Mouse (Mus musculus) 416B (cell line): ENCODE measurements at regions not wholly inside any gene's neighbourhood (a gene's known extent, or its start where the extent isn't known, plus 50 kb on each side); places are given as distances from the start of the nearest gene placed in this dataset.
"Not testable (repeated sequence)": the region's sequence is repeated elsewhere in the genome, so short reads cannot be mapped to it uniquely, and the experiment has no call there.

ENCODE experiments used
- DNase-seq: peaks from one replicate; pipeline ENCODE4 v3.0.0; 2011; ENCODE audit warnings: low read depth

DNA sequence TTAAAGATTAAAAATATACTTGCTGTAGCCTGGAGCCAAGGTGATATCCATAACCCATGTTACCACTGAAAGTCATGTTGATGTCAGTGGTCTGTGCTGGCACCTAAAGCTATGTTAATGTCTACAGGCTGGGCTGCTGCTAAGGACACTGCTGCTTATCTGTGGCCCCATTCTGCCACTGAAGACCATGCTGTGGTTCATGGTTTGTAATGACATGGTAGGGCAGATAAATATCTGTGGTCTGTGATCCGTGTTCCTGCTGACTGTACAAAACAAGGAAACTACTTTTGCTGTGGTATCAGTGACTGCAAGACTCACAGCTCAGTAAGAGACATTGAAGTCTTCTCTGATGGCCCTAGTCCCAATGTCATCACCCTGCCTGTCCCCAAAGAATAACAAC lies 245.7 kb downstream of the Slco4c1 start:
- DNase-seq = peak; percentile 44

DNA sequence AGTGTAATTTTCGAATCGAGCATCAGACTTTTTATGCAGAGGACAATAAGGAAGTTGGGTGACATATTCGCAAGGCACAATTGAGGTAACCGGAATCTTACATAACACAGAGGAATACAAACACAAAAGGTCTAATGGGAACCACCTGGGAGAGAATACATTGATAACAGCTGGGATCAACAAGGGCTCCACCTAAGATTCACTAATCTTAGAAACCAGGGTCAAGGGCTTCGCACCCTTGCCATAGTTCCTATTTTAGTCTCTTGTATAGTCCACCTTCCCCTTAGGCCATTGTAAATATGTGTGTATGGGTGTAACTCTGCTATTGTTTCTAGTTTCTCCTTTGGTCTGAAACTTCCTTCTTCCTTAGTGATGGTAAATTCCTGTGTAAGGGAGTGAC lies 246.6 kb downstream of the Slco4c1 start:
- not testable (repeated sequence) for DNase-seq

DNA sequence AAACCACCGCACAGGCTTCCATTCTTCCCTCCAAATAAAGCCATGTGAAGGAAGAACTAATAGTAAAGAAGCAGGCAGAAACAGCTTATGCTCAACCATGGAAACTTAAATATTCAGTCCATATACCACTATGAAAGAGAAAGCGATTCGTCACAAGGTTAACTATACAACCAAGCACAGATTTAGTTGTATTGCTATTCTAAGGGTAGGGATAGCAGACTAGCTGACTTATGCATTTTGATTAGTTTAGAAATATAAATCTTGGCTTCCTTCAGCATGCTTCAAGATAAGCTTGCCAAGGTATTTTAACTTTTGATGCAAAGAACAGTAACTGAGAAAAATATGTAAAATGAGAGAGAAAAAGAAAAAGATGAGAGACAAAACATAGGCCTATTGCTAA lies 275.8 kb downstream of the Slco4c1 start:
- no peak for DNase-seq

DNA sequence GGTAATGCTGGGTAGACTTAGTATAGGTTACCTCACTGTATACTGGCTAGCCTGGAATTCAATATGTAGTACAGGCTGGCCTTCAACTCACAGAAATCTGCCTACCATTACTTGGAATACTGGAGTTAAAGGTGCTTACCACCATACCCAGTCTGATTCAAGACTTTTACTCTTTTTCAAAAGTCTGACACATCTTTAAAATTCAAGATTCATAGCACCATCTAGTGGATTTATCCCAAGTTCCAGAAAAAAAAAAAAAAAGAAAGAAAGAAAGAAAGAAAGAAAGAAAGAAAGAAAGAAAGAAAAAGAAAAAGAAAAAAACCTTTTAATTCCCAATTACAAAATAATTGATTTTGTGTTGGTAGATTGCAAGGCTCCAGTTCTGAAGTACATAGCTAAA lies 302.7 kb downstream of the Slco4c1 start:
- no peak for DNase-seq

DNA sequence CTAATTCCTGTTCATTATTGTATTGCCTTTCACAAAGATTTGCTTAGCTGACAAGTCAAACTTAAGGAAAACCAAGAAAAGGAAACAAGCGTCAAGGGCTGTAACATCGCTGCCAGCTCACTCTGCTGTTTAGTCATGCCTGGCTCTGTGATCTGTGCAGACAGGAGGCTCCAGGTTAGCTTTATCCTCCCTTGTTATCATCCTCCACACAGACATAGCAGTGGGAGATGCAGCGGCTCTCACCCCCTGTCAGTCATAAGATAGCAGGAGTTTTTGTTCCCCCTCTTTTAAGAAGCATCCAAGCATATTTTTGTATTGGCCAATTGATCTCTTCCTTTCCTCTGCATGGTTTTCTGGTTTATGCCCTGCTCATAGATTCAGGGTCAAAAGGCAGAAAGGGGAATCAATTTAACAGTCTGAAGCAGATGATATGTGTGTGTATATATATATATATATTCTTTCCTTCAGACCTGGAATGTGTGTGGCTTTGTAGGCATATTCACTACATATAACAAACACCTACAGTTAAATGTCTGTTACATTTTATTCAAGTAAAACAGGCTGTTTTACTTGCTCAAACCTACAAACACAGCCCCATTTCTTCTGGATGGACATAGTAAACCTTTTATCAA lies 308.6 kb downstream of the Slco4c1 start:
- DNase-seq = no peak

DNA sequence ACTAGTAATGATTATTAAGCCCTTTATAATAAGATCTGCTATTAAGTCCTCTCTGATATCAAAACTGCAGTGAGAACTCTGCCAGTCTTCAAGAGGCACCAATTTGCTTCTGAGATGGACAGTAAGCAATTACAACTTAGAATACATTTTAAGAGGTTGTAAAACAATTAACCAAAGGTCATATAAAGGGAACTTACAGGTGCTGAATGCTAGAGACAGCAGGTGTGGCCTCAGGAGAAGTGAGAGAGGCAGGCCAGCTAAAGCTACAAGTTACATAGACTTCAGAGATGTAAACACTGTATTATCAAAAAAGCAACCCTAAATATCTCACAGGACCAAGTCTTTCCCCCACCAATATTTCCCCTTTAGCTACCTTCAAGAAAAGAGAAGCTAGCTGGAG lies 315.7 kb downstream of the Slco4c1 start:
- no peak for DNase-seq

DNA sequence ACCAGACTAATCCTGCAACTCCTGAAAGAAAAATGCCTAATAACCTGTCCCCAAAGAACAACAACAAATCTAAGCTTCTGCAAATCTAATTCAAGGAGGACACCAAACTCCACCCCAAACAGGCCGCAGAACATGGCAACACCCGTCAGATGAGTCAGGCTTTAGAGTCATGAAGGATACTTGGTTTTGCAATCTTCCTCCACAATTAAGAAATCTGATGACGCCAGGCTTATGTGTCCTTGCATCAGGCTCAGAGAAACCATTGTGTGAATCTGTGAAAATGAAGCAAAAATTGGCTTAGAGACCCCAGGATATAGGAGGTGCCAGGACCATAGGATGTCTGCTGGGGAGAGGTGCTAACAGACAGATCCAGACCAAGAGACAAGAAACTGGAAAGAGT lies 352.6 kb downstream of the Slco4c1 start:
- peak; percentile 78 for DNase-seq

DNA sequence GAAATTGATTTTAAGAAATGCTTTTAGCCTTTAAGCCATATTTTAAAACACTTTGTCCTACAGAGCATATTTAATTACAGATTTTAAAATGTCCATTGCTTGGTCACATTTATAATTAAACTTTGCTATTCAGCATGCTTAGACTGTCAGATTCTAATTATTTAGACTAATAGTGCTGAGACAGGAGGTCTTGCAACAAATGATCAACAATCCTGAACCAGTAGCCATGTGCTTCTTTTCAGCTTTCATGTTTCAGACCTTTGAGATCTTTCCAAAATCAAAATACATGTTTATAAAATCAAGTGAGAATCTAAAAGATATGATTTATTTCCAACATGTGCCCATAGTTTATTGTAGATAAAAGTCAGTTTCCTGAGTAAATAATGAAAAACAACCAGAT lies 371.0 kb downstream of the Slco4c1 start:
- no peak for DNase-seq

DNA sequence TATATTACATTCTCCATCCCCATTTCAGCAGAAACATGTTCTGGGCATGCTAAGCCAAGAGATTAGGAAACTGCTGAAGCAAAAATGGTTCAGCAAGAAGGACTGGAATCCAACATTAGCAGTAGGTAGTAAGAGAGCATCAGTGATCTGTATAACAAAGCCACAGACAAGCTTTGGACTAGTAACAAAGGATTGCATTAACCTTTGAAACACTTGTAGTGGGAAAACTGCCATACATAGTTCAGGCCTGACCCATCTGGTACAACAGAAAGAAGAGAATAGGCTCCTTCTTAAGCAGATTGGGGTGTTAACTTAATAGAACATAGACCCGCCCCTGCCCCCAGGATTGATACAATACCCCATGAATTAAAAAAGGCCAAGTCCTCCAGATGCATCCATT lies 389.2 kb downstream of the Slco4c1 start:
- no peak for DNase-seq

DNA sequence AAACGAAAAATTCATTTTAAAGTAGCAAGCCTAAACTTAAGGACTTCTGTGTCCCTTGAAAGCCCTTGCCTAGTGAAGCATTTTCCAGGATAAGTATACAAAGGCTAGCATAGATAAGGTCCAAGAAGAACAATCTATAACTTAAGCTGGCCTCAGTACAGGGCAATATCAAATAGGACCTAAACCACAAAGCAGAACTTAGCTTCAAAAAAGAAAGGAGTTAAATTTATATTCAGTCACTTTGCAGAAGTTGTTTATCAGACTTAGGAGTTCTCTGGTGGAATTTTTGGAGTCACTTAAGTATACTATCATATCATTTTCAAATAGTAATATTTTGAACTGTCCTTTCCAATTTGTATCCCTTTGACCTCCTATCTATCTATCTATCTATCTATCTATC lies 421.1 kb downstream of the Slco4c1 start:
- no peak for DNase-seq

DNA sequence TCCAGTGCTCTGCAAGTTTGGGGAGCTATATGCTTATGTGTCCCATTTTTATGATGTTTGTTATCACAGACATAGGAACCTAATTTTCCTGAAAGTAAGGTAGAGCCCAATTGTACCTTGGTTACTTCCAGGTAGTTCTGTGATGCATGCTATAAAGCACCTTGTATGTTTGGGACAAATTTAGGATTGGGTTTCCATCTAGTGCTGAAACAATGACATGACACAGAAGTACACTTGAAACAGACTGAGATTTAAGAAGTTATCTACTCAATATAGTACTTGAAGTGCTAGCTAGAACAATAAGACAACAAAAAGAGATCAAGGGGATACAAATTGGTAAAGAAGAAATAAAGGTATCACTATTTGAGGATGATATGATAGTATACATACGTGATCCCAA lies 426.8 kb downstream of the Slco4c1 start:
- no peak for DNase-seq

DNA sequence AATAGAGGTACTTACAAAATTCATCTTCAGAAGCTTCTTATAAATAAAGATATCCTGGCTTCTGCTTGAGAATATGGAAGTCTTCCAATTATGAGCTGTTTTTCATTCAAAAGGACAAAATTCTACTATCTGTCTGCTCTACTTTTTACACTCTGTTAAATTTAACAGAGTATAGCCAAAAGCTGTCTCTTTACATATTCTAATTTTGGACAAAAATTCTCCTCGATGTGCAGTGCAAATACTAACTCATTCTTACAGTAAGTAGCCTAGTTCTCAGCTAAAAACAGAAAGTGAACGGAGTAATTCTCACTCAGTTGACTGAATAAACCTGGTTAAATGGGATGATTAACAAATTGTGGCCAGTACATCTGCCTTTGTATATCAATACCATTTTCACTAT lies 438.9 kb downstream of the Slco4c1 start:
- DNase-seq = no peak

DNA sequence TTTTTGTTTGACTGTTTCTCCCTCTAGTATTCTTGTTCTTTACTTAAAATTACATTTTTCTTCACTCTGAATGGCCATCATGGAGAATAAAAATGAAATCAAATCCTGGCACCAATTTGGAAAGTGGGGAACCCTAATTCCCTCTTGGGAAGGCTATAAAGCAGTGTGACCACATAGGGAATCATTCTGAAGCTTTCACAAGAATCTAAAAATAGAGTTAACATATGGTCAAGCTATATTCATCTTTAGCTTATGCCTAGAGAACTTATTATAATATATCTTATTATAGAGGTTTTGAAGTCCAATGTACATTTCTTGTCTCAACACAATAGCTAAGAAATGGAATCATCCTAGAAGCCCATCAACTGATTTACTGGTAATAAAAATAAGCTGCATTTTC lies 448.5 kb downstream of the Slco4c1 start:
- no peak for DNase-seq

DNA sequence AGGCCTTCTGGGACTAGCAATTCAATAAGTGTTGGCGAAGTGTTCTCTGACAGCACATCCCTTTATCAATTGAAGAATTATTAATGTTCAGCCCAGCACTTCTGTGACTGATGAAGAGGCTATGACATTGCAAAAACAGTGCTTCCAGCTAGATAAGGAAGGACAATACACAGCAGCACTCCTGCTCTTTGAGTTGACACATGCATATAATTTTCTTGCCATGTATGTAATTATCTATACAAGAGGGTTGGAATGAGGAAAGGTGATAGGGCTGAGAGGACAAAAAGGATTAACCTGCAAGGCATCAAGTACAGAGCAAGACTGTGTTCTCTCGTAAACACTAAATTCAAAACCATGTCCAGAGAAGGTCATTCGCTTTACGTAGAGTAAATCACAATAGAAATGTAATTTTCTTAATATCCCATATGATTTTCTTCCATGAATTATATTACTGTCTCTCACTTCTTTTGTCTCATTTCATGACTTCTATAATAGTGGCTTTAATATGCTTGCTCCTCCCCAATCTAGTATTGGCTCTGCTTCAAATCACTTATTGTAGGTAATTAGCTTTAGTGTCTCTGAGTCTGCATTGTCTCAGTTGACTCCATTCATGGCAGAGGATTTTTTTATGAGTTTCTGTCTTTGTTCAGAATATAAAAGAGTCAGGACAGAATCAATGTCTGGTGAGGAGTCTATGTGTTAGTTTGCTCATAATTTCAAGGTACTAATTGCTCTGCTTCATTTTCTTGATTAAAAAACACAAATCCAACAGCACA lies 460.9 kb downstream of the Slco4c1 start:
- DNase-seq = no peak

DNA sequence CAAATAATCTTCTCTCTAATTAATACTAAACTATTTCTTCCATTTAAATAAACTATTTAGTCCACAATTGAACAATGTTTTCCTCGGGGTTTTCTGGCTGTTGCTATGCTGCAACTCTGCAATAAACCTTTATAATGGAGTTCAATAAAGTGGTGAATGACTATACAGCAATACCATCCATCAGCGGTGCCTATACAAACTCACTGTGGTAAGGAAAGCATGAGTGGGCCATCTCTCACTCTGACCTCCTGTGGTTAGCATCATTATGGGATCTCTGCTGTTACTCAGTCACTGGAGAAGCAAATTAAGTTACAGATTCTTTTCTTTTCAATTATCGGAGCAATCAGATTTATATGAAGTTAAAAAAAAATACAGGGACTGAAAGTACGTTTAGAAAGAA lies 474.0 kb downstream of the Slco4c1 start:
- no peak for DNase-seq

DNA sequence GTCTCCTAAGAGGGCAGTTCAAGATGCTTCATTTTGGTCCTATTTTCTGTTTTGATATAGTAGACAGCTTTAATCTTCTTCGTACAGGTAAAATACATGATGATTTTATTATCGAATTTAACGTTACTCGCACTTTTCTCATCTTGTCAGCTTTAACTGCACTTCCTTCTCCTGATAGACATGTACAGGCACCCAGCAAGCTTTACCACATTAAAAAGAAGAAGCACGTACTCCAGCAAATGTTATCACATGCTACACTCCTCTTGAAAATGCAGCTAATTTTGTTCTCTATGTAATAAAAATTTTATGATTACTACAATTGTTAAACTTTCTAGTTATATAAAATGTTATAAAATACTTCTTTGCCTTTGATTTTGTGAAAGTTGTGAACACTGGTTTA lies 483.6 kb downstream of the Slco4c1 start:
- DNase-seq = no peak

DNA sequence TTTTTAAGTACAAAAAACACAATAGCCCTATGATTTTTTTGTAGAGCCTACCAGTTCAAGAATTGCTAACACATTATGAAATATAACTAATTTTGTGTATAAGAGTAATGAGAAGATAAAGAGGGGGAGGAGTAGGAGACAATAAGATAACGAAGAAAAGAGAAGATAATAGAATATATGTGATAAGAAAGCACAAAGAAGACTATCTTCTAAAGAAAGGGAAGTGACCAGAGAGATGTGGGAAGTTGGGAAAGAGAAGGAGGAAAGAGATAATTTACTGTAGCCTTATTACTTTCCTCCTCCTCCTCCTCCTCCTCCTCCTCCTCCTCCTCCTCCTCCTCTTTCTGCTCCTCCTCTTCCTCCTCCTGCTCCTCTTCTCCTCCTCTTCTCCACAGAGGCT lies 486.1 kb downstream of the Slco4c1 start:
- DNase-seq = no peak

DNA sequence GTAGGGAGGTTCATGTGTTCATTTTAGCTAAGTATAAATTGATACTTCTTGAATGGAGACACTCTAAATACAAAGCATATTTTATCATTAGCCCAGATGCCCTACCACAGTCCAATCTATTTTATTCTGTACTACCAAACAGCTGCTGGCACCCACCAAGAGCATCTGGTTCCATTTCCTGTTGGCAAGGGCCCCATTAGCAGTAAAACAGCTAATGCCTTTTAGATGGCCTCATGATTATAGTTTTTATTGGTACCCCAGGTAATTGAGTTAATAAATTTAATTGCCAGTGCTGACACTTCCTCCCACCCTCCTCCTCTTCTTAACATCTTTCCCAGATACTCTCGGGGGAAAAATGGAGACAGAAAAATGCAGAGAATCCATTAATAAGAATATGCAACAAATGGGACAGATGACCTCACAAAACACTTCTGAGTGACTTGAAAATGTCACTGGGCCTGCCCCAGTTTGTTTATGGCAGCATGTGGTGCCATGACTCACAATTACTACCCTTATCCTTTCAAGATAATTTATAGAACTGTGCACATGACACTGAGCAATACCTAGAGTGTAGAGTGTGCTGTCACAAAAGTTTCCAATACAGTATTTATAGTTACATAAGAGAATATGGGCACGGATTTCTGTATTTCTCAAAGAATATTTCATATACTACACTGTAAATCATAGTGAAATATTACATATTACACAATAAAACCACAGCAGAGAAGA lies 509.1 kb downstream of the Slco4c1 start:
- no peak for DNase-seq

DNA sequence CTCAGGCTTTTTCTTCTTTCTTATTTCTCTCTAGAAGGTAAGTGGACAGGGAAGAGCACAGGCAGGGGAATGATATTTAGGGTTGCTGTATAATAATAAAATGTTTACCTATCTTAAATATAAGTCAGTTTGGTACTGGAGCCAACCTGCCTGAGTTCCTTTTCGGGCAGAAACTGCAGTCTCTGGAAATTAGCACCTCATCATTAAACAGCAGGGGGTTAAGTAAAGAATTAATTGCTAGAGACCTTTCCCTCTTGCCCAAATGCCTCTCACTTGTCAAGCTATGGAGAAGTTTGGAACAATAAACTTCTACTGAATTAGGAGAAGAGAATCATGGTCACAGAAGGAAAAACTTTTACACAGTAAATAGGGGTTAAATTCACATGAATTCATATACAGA lies 524.7 kb downstream of the Slco4c1 start:
- DNase-seq = no peak

DNA sequence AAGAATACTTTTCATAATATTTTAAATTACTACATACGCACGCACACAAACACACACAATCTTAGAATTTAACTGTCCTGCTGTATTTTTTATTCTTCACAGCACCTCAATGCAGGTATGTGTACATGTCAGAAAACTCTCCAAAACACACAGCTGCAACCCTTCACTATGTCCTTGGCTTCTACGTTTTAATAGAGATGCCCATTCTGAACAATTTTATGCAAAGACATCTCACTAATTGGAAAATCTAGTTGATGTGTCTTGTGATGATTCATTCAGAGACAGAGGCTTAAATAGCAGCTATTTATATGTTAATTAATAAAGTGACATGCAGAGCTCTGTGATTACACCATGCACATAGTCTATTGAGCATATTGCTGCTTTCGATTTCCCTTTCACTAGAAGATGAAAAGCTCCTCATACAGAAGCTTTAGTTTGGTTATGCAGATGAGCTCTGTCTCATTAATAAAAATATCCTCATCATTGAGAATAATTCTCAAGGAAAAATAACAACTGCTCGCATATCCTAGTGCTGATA lies 525.4 kb downstream of the Slco4c1 start:
- no peak for DNase-seq

DNA sequence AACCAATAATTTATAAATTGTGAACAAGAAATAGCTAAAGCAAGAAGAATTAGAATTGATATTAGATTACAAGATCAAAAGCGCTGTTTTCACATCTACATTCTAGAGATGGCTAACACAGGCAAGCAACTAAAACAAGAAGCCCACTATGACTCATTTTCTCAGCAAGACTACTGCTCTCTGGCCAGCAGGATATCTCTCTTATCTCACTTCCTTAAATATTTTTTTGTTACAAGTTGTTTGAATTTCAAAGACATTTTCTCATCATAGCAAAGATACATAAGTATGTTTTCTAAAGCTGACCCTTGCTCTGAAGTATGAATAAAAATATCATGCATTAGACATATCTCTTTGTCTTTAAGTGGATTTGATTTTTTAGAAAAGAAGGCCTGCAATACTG lies 556.2 kb downstream of the Slco4c1 start:
- peak; percentile 11 for DNase-seq

DNA sequence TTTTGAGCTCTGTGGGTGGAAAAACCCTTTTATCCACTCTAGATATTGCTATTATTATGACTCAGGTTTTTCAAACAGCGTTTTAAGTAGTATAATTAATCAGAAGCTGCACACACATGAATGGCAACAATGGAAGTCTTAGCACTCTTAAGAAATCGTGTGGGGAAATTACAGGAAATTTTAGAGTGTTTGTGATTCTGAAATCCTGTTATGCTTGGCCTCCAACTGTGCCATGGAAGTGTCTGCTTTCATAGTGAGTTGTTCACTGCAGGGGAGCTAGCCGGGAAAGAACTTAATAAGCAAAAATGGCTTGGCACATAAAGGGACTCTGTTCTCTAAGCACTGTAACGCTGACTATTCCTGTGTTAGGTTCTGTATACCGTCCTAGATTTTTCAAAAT lies 570.7 kb downstream of the Slco4c1 start:
- DNase-seq = no peak

DNA sequence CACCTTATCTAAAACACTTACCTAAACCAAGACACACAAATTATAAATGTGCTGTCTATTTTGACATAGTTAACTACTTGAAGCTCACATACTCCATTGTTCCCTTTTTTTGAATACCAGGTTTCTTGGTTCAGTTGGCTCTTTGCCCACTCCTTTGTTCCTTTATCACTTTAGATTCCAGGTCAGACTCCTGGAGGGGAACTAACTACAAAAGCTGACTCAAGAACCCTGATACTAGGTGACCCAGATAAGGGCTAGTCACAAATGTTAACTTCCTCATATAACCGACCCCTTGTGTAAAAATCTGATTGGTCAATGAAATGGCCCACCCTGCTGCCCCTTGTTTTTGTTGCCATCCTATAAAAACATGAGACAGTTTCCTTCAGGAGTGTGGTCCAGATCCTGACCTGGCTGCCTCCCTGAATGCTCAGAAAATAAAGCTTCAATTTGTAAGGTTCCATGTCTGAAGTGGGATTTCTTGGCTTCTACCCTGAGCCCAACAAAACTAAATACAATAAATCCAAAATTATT lies 593.9 kb downstream of the Slco4c1 start:
- DNase-seq = no peak
